Mouse (Mus musculus) layer of hippocampus, adult 9-11 months (tissue): ENCODE results near the gene Hspg2.
A peak's percentile ranks its signal among the peaks of the same experiment; 100 is the strongest.

ENCODE experiments used
- DNase-seq: peaks from one replicate; pipeline ENCODE4 v3.0.0; 2022

Hspg2 gene

GRCm38 (mm10) chr4:137503509-137503971 is 35.0 kb downstream of the Hspg2 start:
- peak; percentile 78 for DNase-seq

GRCm38 (mm10) chr4:137506629-137507028 is 38.1 kb downstream of the Hspg2 start:
- DNase-seq, result no peak

- DNase-seq, result no peak
Observed at GRCm38 (mm10) chr4:137509528-137509927, 41.0 kb downstream of the Hspg2 start.

GRCm38 (mm10) chr4:137510021-137510696 is 41.6 kb downstream of the Hspg2 start:
- no peak for DNase-seq

- DNase-seq, result no peak
Observed at GRCm38 (mm10) chr4:137512897-137513296, 44.3 kb downstream of the Hspg2 start.

- no peak for DNase-seq
Observed at GRCm38 (mm10) chr4:137517989-137518691, 49.6 kb downstream of the Hspg2 start.

GRCm38 (mm10) chr4:137518746-137519145 is 50.2 kb downstream of the Hspg2 start:
- no peak for DNase-seq

- DNase-seq, result no peak
Observed at GRCm38 (mm10) chr4:137520346-137520745, 51.8 kb downstream of the Hspg2 start.

GRCm38 (mm10) chr4:137521966-137522365 is 53.4 kb downstream of the Hspg2 start:
- DNase-seq, result no peak

GRCm38 (mm10) chr4:137525426-137525825 is 56.9 kb downstream of the Hspg2 start:
- DNase-seq, result no peak

GRCm38 (mm10) chr4:137527368-137527767 is 58.8 kb downstream of the Hspg2 start:
- no peak for DNase-seq

- no peak for DNase-seq
Observed at GRCm38 (mm10) chr4:137527872-137528271, 59.3 kb downstream of the Hspg2 start.

- DNase-seq, result no peak
Observed at GRCm38 (mm10) chr4:137540356-137540755, 71.8 kb downstream of the Hspg2 start.

GRCm38 (mm10) chr4:137542968-137543367 is 74.4 kb downstream of the Hspg2 start:
- no peak for DNase-seq

GRCm38 (mm10) chr4:137545568-137545967 is 77.0 kb downstream of the Hspg2 start:
- no peak for DNase-seq

- peak; percentile 31 for DNase-seq
Observed at GRCm38 (mm10) chr4:137546003-137546525, 77.5 kb downstream of the Hspg2 start.

GRCm38 (mm10) chr4:137553466-137553865 is 84.9 kb downstream of the Hspg2 start:
- no peak for DNase-seq

- DNase-seq, result no peak
Observed at GRCm38 (mm10) chr4:137556673-137557210, 88.2 kb downstream of the Hspg2 start.

- no peak for DNase-seq
Observed at GRCm38 (mm10) chr4:137569873-137570272, 101.3 kb downstream of the Hspg2 start.

- no peak for DNase-seq
Observed at GRCm38 (mm10) chr4:137574469-137574868, 105.9 kb downstream of the Hspg2 start, which contains the start of gene Ldlrad2. Ldlrad2 (minus strand) TSS chr4:137574569.

GRCm38 (mm10) chr4:137577486-137577885 is 108.9 kb downstream of the Hspg2 start:
- no peak for DNase-seq

GRCm38 (mm10) chr4:137578181-137578845 is 109.7 kb downstream of the Hspg2 start:
- no peak for DNase-seq

GRCm38 (mm10) chr4:137579789-137580188 is 111.2 kb downstream of the Hspg2 start:
- no peak for DNase-seq
